Mouse (Mus musculus) neural tube, embryonic 11.5 days (tissue): ENCODE results near the gene Zbtb49. TPM values are rescaled to one million over a fixed set of nuclear protein-coding genes. Genes with fewer than 3 reads are reported as not detected.
A peak's percentile ranks its signal among the peaks of the same experiment; 100 is the strongest.

Experiments
- ATAC-seq: fragments of 200-750 bp; cut with Nextera tagmentation; 2 replicates; pipeline ENCODE4 v1.8.0; 2017; ENCODE audit warnings: moderate number of reproducible peaks, mild to moderate bottlenecking, moderate TSS enrichment, moderate library complexity; ENCODE audit not compliant: insufficient read depth, low FRiP score, low TSS enrichment
- DNase-seq: peaks from one replicate; pipeline ENCODE4 v3.0.0-alpha.2; 2015; ENCODE audit warnings: low spot score
- H3K27ac ChIP-seq: fragments of 300-500 bp; sonication (generic); 2 replicates; pipeline ENCODE4 v1.5.1; 2014; ENCODE audit warnings: low read depth, mild to moderate bottlenecking, low read length
- H3K27me3 ChIP-seq: fragments of 300-500 bp; sonication (generic); 2 replicates; pipeline ENCODE4 v1.6.1; 2014; ENCODE audit warnings: mild to moderate bottlenecking, low read length, mixed read lengths; ENCODE audit not compliant: control insufficient read depth, insufficient read depth
- H3K36me3 ChIP-seq: fragments of 300-500 bp; sonication (generic); 2 replicates; pipeline ENCODE4 v1.6.1; 2014; ENCODE audit warnings: mild to moderate bottlenecking, low read length, moderate library complexity, mixed read lengths; ENCODE audit not compliant: control insufficient read depth, insufficient read depth
- H3K4me1 ChIP-seq: fragments of 300-500 bp; sonication (generic); 2 replicates; pipeline ENCODE4 v1.6.1; 2014; ENCODE audit warnings: low read length, mixed read lengths; ENCODE audit not compliant: control insufficient read depth, insufficient read depth
- H3K4me2 ChIP-seq: fragments of 300-500 bp; sonication (generic); 2 replicates; pipeline ENCODE4 v1.6.1; 2014; ENCODE audit warnings: low read depth, mild to moderate bottlenecking, moderate library complexity
- H3K4me3 ChIP-seq: fragments of 300-500 bp; sonication (generic); 2 replicates; pipeline ENCODE4 v1.5.1; 2014; ENCODE audit warnings: low read depth, low read length
- H3K9ac ChIP-seq: fragments of 300-500 bp; sonication (generic); 2 replicates; pipeline ENCODE4 v1.6.1; 2014; ENCODE audit warnings: mild to moderate bottlenecking, low read length
- H3K9me3 ChIP-seq: fragments of 300-500 bp; sonication (generic); 2 replicates; pipeline ENCODE4 v1.6.1; 2016; ENCODE audit warnings: low read length; ENCODE audit not compliant: control insufficient read depth
- WGBS: fragments of 180-500 bp; shearing (Covaris S2); extraction: QIAGEN DNeasy Blood & Tissue Kit; methylation state at CpG from one replicate; pipeline ENCODE4 v1.1.7; 2014; 5-methylcytosine and 5-hydroxymethylcytosine counted together
- polyA plus RNA-seq: library from polyadenylated mRNA; unstranded; fragments of >200 nt; fragmentation: Nextera tagmentation; extraction: Ambion mirVana; gene quantifications from 2 replicates; pipeline ENCODE4 v1.2.1, GENCODE M21; 2014

Zbtb49 gene
- polyA plus RNA-seq, 1 experiment from 2014 or later = 19.6 TPM

DNA sequence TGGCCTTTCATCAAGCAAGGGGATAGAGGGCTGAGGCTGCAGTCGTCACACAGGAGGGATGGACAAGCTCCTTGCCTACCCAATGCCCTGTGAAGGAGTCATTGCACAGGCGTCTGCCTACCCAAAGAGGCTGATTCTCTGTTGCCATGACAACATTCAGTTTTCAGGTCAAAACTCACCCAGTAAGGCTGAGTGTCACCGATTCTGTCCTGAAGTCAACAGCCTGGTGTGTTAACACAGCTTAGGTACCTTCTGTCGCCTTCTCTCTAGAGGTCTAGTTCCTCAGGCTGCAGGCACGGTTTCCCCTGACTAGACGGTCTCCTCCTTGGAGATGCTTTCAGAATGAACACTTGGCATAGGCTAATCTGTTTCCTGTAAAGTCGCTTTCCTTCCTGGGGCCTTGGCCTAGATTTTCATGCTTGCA, 14.9 kb downstream of the Zbtb49 start:
- ATAC-seq (no peak), DNase-seq (no peak)
- H3K27me3 ChIP-seq = no peaks in the 10 kb centered on the region
- H3K36me3 ChIP-seq = peaks cover 19% of the 10 kb centered on the region
- no peak overlapping the region for H3K9ac ChIP-seq
- no peaks in the 10 kb centered on the region for H3K4me1 ChIP-seq
- 87% methylated on average over 7 of the region's 7 CpGs for WGBS
- no peaks in the 10 kb centered on the region for H3K9me3 ChIP-seq
- no peak overlapping the region for H3K27ac ChIP-seq
- H3K4me2 ChIP-seq = no peak overlapping the region
- no peak overlapping the region for H3K4me3 ChIP-seq

DNA sequence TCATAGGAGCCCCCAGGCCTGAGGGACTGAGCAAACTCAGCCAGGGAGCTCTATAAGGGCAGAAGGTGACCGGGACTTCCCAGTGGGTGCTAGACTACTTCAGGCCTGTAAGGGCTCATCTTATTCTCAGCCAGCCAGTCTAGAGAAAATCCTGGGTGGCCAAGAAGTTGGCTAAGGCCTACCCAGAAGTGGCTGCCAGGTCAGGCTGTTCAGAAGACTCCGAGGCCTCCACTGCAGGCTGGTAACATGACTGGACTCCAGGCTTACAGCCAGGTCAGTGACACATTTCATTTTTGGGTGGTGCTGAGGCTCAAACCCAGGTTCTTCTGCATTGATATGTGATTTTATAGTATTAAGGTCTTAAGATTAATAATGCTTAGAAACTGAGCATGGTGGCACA, 20.6 kb downstream of the Zbtb49 start:
- H3K27ac ChIP-seq = no peak overlapping the region
- H3K4me3 ChIP-seq = no peak overlapping the region
- H3K9me3 ChIP-seq = no peaks in the 10 kb centered on the region
- H3K4me2 ChIP-seq = no peak overlapping the region
- H3K9ac ChIP-seq = no peak overlapping the region
- no peak for ATAC-seq
- H3K4me1 ChIP-seq = no peaks in the 10 kb centered on the region
- no peak for DNase-seq
- 94% methylated on average over 2 of the region's 2 CpGs for WGBS
- no peaks in the 10 kb centered on the region for H3K27me3 ChIP-seq
- H3K36me3 ChIP-seq = peaks cover 14% of the 10 kb centered on the region

DNA sequence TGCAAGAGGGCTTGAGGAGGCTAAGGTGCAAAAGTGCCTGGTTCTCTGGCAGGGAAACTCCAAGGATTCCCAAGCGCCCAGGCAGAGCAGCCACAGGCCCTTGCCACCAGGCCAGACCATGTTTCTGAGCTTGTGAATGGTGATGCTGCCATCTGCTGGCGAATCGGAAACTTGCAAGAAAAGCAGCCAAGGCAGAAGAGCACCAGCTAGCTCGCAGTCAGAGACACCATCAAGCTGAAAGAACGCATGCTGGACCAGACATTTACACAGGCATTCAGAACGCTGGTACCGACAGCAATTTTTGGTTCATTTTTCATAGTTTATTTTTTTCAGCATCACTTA, 22.8 kb downstream of the Zbtb49 start:
- 23% methylated on average over 7 of the region's 7 CpGs for WGBS
- ATAC-seq (peak; percentile 48; the same call in 1 of the 2 replicates), DNase-seq (peak; percentile 90)
- H3K4me3 ChIP-seq = no peak overlapping the region
- no peaks in the 10 kb centered on the region for H3K27me3 ChIP-seq
- H3K36me3 ChIP-seq = peaks cover 8% of the 10 kb centered on the region
- no peak overlapping the region for H3K4me2 ChIP-seq
- H3K9ac ChIP-seq = no peak overlapping the region
- no peak overlapping the region for H3K27ac ChIP-seq
- H3K9me3 ChIP-seq = no peaks in the 10 kb centered on the region
- no peaks in the 10 kb centered on the region for H3K4me1 ChIP-seq

DNA sequence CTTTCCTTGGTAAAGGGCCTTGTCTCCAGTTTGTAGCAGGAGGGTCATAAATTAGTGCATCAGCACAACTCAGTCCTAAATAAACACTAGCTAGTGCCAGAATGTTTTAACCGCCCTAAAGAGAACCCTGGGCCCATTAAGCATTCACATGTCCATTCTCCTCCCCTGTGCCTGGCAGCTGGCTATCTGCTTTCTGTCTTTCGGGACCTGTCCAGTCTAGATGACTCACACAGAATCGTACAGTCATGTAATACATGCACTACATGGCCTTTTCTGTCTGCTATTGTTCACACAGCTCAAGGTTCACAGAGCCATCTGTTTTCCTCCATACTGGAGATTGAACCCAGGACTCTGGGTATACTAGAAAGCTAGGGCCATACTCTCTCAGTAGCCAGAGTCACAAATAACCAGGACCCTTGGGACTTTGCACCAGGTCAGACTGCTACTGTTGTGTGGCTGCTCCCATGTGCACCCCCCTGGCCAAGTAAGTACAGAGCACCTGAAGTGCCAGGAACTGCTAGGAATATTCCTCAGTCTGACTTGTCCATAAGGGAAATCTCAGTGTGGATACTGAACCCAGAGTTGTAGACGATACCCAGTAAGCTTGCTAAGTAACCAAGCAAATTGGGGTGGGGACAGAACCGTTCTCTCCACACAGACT, 23.3 kb downstream of the Zbtb49 start:
- DNase-seq (no peak), ATAC-seq (peak; percentile 13; the same call in 1 of the 2 replicates)
- H3K9me3 ChIP-seq = no peaks in the 10 kb centered on the region
- no peaks in the 10 kb centered on the region for H3K27me3 ChIP-seq
- 72% methylated on average over 5 of the region's 5 CpGs for WGBS
- no peak overlapping the region for H3K4me3 ChIP-seq
- H3K9ac ChIP-seq = no peak overlapping the region
- no peak overlapping the region for H3K4me2 ChIP-seq
- H3K4me1 ChIP-seq = no peaks in the 10 kb centered on the region
- peaks cover 4% of the 10 kb centered on the region for H3K36me3 ChIP-seq
- H3K27ac ChIP-seq = no peak overlapping the region

DNA sequence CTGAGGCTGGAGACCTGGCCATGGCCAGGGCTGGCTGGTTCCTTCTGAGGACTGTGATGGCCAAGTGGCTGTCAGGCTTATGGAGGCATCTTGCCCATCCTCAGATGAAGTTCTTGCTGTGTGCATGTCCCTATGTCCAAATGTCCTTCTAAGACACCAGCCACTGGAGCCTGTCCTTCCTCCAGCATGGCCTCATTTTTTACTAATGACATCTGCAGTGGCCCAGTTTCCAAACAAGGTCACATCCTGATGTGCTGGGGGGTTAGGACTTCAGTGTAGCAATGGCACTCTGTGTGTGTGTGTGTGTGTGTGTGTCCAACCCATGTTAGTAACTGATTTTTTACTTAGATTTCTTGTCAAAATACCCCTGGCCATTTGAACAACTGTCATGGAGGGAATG, 24.3 kb downstream of the Zbtb49 start:
- Histone ChIP-seq H3K9me3 (no peaks in the 10 kb centered on the region), H3K27me3 (no peaks in the 10 kb centered on the region), H3K4me3 (no peak overlapping the region), H3K4me2 (no peak overlapping the region), H3K4me1 (no peaks in the 10 kb centered on the region), H3K36me3 (peaks cover 2% of the 10 kb centered on the region; the same call in 1 of the 2 replicates), H3K9ac (no peak overlapping the region), H3K27ac (no peak overlapping the region)
- DNase-seq (no peak), ATAC-seq (no peak)

DNA sequence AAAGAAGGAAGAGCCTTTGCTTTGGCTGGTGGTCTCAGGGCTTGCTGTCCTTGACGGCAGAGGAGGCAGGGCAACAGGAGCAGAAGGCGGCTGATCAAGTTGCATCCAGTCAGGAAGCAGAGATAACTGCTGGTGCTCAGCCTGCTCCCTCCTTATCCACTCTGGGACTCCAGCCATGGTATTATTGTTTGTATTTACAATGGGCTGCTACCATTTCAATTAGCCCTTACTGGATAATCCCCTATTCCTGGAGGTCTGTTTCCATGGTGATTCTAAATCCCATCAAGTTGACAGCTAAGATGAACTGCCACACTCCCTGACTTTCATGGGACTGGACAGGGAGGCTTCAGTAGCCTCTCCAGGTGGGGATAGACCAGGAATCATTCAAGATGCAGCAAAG, 25.3 kb downstream of the Zbtb49 start:
- Histone ChIP-seq H3K27me3 (no peaks in the 10 kb centered on the region), H3K4me1 (no peaks in the 10 kb centered on the region), H3K4me3 (no peak overlapping the region), H3K36me3 (no peaks in the 10 kb centered on the region), H3K4me2 (no peak overlapping the region), H3K27ac (no peak overlapping the region), H3K9ac (no peak overlapping the region), H3K9me3 (no peaks in the 10 kb centered on the region)
- DNase-seq = no peak
- ATAC-seq = no peak
- 56% methylated on average over 2 of the region's 2 CpGs for WGBS

DNA sequence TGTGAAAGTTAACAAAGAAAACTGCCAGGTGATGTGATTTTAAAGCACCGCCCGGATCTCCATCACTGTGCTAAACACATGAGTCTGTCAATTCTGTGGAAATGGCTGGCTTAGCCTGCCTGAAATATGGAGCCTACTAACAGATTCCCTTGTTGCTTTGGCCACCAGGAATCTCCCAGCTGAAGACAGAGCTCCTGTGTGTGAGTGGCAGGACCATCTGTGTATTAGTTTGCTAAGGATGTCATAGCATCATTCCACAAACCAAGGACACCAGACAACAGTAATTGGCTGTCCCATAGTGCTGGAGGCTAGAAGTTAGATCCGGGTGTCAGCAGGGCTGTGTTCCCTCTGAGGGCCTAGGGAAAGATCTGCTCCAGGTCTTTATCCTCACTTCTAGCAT, 29.4 kb downstream of the Zbtb49 start:
- H3K27ac ChIP-seq = no peak overlapping the region
- WGBS = 89% methylated on average over 3 of the region's 3 CpGs

DNA sequence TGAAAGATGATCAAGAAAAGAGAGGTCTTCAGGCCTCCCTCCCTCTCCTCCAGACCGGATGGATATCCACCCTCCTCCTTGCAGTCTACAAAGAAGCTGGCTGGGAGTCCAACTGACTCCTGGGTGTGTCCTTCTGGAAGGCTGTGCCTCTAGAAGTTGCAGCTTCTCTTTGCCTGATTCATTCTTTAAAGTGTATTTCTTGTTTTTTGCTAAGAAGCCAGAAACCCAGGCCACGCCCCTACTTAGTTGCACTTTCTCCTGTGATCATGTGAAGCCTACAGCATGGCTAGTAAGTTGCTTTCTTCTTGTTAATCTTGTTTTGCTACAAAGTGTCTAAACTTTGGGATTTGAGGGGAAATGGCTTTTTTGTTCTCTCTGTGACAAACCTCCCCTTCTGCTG, 33.3 kb downstream of the Zbtb49 start:
- Histone ChIP-seq H3K4me1 (no peaks in the 10 kb centered on the region), H3K9me3 (no peaks in the 10 kb centered on the region), H3K9ac (no peak overlapping the region), H3K4me3 (no peak overlapping the region), H3K27ac (no peak overlapping the region), H3K4me2 (no peak overlapping the region), H3K36me3 (no peaks in the 10 kb centered on the region), H3K27me3 (no peaks in the 10 kb centered on the region)
- ATAC-seq (no peak), DNase-seq (no peak)
- 98% methylated on average over 2 of the region's 2 CpGs for WGBS

More for the DNA sequence above, 29.4 kb downstream of the Zbtb49 start:
- Histone ChIP-seq H3K9ac (no peak overlapping the region), H3K4me2 (no peak overlapping the region), H3K27me3 (no peaks in the 10 kb centered on the region), H3K4me3 (no peak overlapping the region), H3K9me3 (no peaks in the 10 kb centered on the region), H3K36me3 (no peaks in the 10 kb centered on the region), H3K4me1 (no peaks in the 10 kb centered on the region)
- DNase-seq = no peak
- ATAC-seq = no peak

DNA sequence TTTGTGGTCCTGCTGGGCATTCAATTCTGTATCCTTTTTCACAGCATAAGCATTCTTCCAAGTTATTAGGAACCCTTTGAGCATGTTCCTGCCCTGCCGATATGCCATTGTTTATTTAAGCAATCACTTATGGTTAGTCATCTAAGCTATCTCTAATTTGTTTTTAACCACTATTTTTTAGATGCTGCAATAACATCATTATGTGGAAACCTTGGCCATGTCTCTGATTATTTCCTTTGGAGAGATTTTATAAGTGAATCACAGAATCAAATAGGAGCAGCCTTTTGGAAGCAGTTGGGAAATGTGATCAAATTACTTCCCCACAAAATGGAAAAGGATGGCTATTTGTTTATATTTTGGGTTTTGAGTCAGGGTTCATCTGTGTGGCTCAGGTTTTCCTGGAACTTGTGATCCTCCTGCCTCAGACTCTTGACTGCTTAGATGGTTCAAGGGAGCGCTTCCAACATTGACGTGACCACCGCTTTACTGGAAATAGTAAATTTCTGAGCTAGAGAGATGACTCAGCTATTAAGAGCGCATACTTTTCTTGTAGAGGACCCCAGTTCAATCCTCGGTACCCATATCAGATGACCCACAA, 35.5 kb downstream of the Zbtb49 start:
- 91% methylated on average over 6 of the region's 6 CpGs for WGBS
- no peak for ATAC-seq

More for the DNA sequence above, 35.5 kb downstream of the Zbtb49 start:
- H3K27ac ChIP-seq = no peak overlapping the region
- H3K27me3 ChIP-seq = no peaks in the 10 kb centered on the region
- H3K9me3 ChIP-seq = no peaks in the 10 kb centered on the region
- H3K36me3 ChIP-seq = no peaks in the 10 kb centered on the region
- no peak overlapping the region for H3K4me3 ChIP-seq
- no peak for DNase-seq
- H3K4me1 ChIP-seq = no peaks in the 10 kb centered on the region
- no peak overlapping the region for H3K9ac ChIP-seq
- H3K4me2 ChIP-seq = no peak overlapping the region
